10 mouse cellular contexts compared by ENCODE assay signal in genomic region chr10:76931122-76931521, GRCm38 (mm10). TPM values are rescaled to one million over a fixed set of nuclear protein-coding genes. Genes with fewer than 3 reads are reported as not detected.
DNase-seq lines count a peak whose midpoint lies in the region; ATAC-seq and TF ChIP-seq lines count a peak whose summit lies in the region.
"Had no signal": no experiment of that assay in that cellular context is flagged by ENCODE, and none has a peak within 500 bp of the region (broad histone marks: within the 10 kb centered on the region; RNA-seq: fewer than 3 reads in every experiment).

No protein-coding gene starts in this region.

- no peaks in the 10 kb centered on the region for H3K36me3 ChIP-seq in lung, postnatal 0 days (ENCODE audit: insufficient read depth, low read length)
- H3K36me3 ChIP-seq in midbrain, embryonic 14.5 days (ENCODE audit: control insufficient read depth, insufficient read depth, low read length), result no peaks in the 10 kb centered on the region
- H3K36me3 ChIP-seq in midbrain, embryonic 10.5 days, result 0 out of 2 replicates have a peak, but pooled peaks cover 2% of the 10 kb centered on the region

- H3K27ac ChIP-seq in lung, postnatal 0 days (ENCODE audit: low read length), result no peak overlapping the region
- H3K27ac ChIP-seq in midbrain, embryonic 14.5 days (replicated peaks; ENCODE audit: low read depth, low read length), result no peak overlapping the region
- H3K27ac ChIP-seq in midbrain, embryonic 10.5 days (replicated peaks), result no peak overlapping the region

- no peak overlapping the region for H3K4me2 ChIP-seq in lung, postnatal 0 days (replicated peaks; ENCODE audit: low read depth, low read length)
- H3K4me2 ChIP-seq in midbrain, embryonic 14.5 days (ENCODE audit: low read length), result no peak overlapping the region

- 52% methylated on average over 6 of the region's 6 CpGs for WGBS in lung, postnatal 0 days
- 90% methylated on average over 6 of the region's 6 CpGs for WGBS in midbrain, embryonic 14.5 days
- WGBS in midbrain, embryonic 10.5 days, result 89% methylated on average over 6 of the region's 6 CpGs

- no peaks in the 10 kb centered on the region for H3K27me3 ChIP-seq in lung, postnatal 0 days (replicated peaks; ENCODE audit: insufficient read depth, low read length)
- no peaks in the 10 kb centered on the region for H3K27me3 ChIP-seq in midbrain, embryonic 14.5 days (ENCODE audit: control insufficient read depth, insufficient read depth, low read length)
- H3K27me3 ChIP-seq in midbrain, embryonic 10.5 days (ENCODE audit: low read depth, poor library complexity, severe bottlenecking), result no peaks in the 10 kb centered on the region
- H3K27me3 ChIP-seq: megakaryocyte, embryonic 14.5 days had no signal

- no peaks in the 10 kb centered on the region for H3K9me3 ChIP-seq in lung, postnatal 0 days (ENCODE audit: low read length)
- no peaks in the 10 kb centered on the region for H3K9me3 ChIP-seq in midbrain, embryonic 14.5 days (ENCODE audit: control insufficient read depth, low read length)
- peaks cover 3% of the 10 kb centered on the region; the same call in 1 of the 2 replicates for H3K9me3 ChIP-seq in midbrain, embryonic 10.5 days (replicated peaks)
- H3K9me3 ChIP-seq: megakaryocyte, embryonic 14.5 days had no signal

- H3K4me1 ChIP-seq in lung, postnatal 0 days (ENCODE audit: insufficient read depth, low read depth, low read length), result no peaks in the 10 kb centered on the region
- H3K4me1 ChIP-seq in midbrain, embryonic 14.5 days (ENCODE audit: control insufficient read depth, insufficient read depth, low read length), result no peaks in the 10 kb centered on the region
- no peaks in the 10 kb centered on the region for H3K4me1 ChIP-seq in midbrain, embryonic 10.5 days
- H3K4me1 ChIP-seq: megakaryocyte, embryonic 14.5 days had no signal

- TF ChIP-seq CTCF in lung, postnatal 0 days (IDR thresholded peaks at IDR 0.05), result no peak

- H3K4me3 ChIP-seq in lung, postnatal 0 days (ENCODE audit: low read depth, low read length), result no peak overlapping the region
- no peak overlapping the region for H3K4me3 ChIP-seq in midbrain, embryonic 14.5 days (replicated peaks; ENCODE audit: low read depth, low read length)
- no peak overlapping the region for H3K4me3 ChIP-seq in midbrain, embryonic 10.5 days
- H3K4me3 ChIP-seq: erythroblast, embryonic 14.5 days; megakaryocyte, embryonic 14.5 days had no signal

- ATAC-seq in lung, postnatal 0 days, result peak; percentile 82
- no peak for ATAC-seq in midbrain, embryonic 14.5 days (ENCODE audit: low FRiP score, low TSS enrichment)
- no peak for ATAC-seq in megakaryocyte progenitor cell, adult 5-6 weeks (replicated peaks; ENCODE audit: poor library complexity)

- DNase-seq in kidney, adult 9 months, result peak; percentile 66
- DNase-seq in kidney, adult 11 months, result no peak
- DNase-seq in adrenal gland, postnatal 25 days, result peak; percentile 76
- peak; percentile 40 to 73 for DNase-seq in gastrocnemius, postnatal 4 days (ENCODE audit: low spot score in 2 of 2)
- peak; percentile 79 for DNase-seq in lung, postnatal 0 days (ENCODE audit: low spot score)
- no peak for DNase-seq in midbrain, embryonic 14.5 days
- no peak for DNase-seq in midbrain, embryonic 10.5 days (ENCODE audit: low spot score)

- no peak overlapping the region for H3K9ac ChIP-seq in lung, postnatal 0 days (replicated peaks; ENCODE audit: low read depth)
- H3K9ac ChIP-seq in midbrain, embryonic 14.5 days (replicated peaks; ENCODE audit: low read length), result no peak overlapping the region

- peak; percentile 78; the same call in 1 of the 2 replicates for TF ChIP-seq EP300 in lung, postnatal 0 days (IDR thresholded peaks at IDR 0.05)

RNA-seq across cellular contexts. Expression of gene Pcbp3, which starts 30.6 kb away (rescaled TPM):
- 27.3 and 31.6 TPM in 2 replicates for total RNA-seq in adrenal gland, postnatal 25 days (2021)
- total RNA-seq in gastrocnemius, postnatal 4 days (2021), result 10 to 100 TPM; 10.3 to 10.9 TPM
- 29.0 and 29.3 TPM in 2 replicates for polyA plus RNA-seq in lung, postnatal 0 days (2015; fragmentation: Nextera tagmentation; extraction: Ambion mirVana)
- polyA plus RNA-seq in midbrain, embryonic 14.5 days (2014; fragmentation: Nextera tagmentation; extraction: Ambion mirVana), result 37.3 and 43.3 TPM in 2 replicates
- 83.1 and 85.4 TPM in 2 replicates for polyA plus RNA-seq in midbrain, embryonic 10.5 days (2016; fragmentation: Nextera tagmentation; extraction: Ambion mirVana)
- total RNA-seq in megakaryocyte progenitor cell, adult 5-6 weeks (2015), result 5.9 and 10.9 TPM in 2 replicates
- total RNA-seq in megakaryocyte progenitor cell, adult 5-6 weeks (2017), result 6.9 and 7.4 TPM in 2 replicates

Comparison
In these comparisons a context has a peak if more than half of its experiments do, and no peak if none do; other contexts are left out.
1. DNase-seq: peak in kidney, adult 9 months (single experiment), adrenal gland, postnatal 25 days (single experiment), gastrocnemius, postnatal 4 days (2 of 2) and lung, postnatal 0 days (single experiment); none in kidney, adult 11 months (single experiment), midbrain, embryonic 14.5 days (single experiment) and midbrain, embryonic 10.5 days (single experiment).